Comparison of ENCODE assay signal across 13 mouse cellular contexts in the genomic region with DNA sequence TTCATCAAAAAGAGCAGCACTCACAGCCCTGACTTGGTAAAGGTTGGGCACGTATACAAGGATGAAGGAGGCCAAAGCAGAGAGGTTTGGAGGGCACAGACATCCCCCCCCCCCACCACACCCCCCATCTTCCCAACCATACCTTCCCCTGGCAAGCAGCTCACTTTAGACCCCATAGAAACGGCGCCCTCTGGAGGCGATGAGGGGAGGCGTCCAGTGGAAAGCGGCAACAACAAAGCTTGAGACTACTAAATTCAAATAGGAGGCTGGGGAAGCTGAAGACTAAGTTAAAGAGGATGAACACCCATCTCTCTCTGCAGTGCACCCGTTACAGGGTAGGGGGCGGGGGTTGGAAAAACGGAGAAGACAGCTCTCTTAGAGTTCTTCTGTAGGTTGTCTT. TPM values are rescaled to one million over a fixed set of nuclear protein-coding genes. Genes with fewer than 3 reads are reported as not detected.
DNase-seq lines count a peak whose midpoint lies in the region; ATAC-seq and TF ChIP-seq lines count a peak whose summit lies in the region.
"Had no signal": no experiment of that assay in that cellular context is flagged by ENCODE, and none has a peak within 500 bp of the region (broad histone marks: within the 10 kb centered on the region; RNA-seq: fewer than 3 reads in every experiment).

No protein-coding gene starts in this region.

- WGBS in heart, postnatal 0 days, result 33% methylated on average over 9 of the region's 9 CpGs
- WGBS in neural tube, embryonic 11.5 days, result 23% methylated on average over 9 of the region's 9 CpGs
- 36% methylated on average over 9 of the region's 9 CpGs for WGBS in neural tube, embryonic 15.5 days
- WGBS in small intestine, adult 2 months, result 42% methylated on average over 9 of the region's 9 CpGs

- no peaks in the 10 kb centered on the region for H3K36me3 ChIP-seq in heart, postnatal 0 days (replicated peaks; ENCODE audit: control insufficient read depth, insufficient read depth, low read length)
- no peaks in the 10 kb centered on the region for H3K36me3 ChIP-seq in neural tube, embryonic 11.5 days (ENCODE audit: control insufficient read depth, insufficient read depth, low read length)
- H3K36me3 ChIP-seq in neural tube, embryonic 15.5 days, result no peaks in the 10 kb centered on the region
- H3K36me3 ChIP-seq in small intestine, adult 2 months (ENCODE audit: control insufficient read depth, insufficient read depth, low read length), result no peaks in the 10 kb centered on the region
- H3K36me3 ChIP-seq: hindbrain, embryonic 12.5 days; liver, embryonic 13.5 days had no signal

- peak; percentile 35 for TF ChIP-seq CTCF in heart, postnatal 0 days (IDR thresholded peaks at IDR 0.05; ENCODE audit: low read depth)
- TF ChIP-seq CTCF in small intestine, adult 2 months (IDR thresholded peaks at IDR 0.05; ENCODE audit: extremely low read depth, insufficient read length, insufficient replicate concordance, low read depth, low read length), result 0 out of 2 replicates have a peak, but pooled peaks have one; percentile 5

- no peak for DNase-seq in heart, postnatal 0 days (ENCODE audit: low spot score)
- DNase-seq in heart, postnatal 25 days (ENCODE audit: low spot score), result no peak
- DNase-seq in neural tube, embryonic 11.5 days (ENCODE audit: low spot score), result peak; percentile 15
- peak; percentile 56 for DNase-seq in R1 (ENCODE audit: low read depth, low spot score)
- no peak for DNase-seq in MN1 (ENCODE audit: low spot score)
- no peak for DNase-seq in gastrocnemius, postnatal 4 days (ENCODE audit: low spot score in 2 of 2)
- DNase-seq: cerebellum, adult 11 months; gastrocnemius, postnatal 25 days; liver, embryonic 13.5 days had no signal

- no peak for TF ChIP-seq POLR2A in small intestine, adult 2 months (IDR thresholded peaks at IDR 0.05; ENCODE audit: low read depth, low read length)

- H3K9ac ChIP-seq in heart, postnatal 0 days (replicated peaks; ENCODE audit: low read depth, low read length), result no peak overlapping the region
- no peak overlapping the region for H3K9ac ChIP-seq in neural tube, embryonic 11.5 days (ENCODE audit: low read length)
- no peak overlapping the region for H3K9ac ChIP-seq in neural tube, embryonic 15.5 days (replicated peaks)
- H3K9ac ChIP-seq: hindbrain, embryonic 12.5 days; liver, embryonic 13.5 days had no signal

- no peak for TF ChIP-seq EP300 in heart, postnatal 0 days (IDR thresholded peaks at IDR 0.05; ENCODE audit: low read depth)

- H3K27me3 ChIP-seq in heart, postnatal 0 days (ENCODE audit: control insufficient read depth, insufficient read depth, low read length), result no peaks in the 10 kb centered on the region
- no peaks in the 10 kb centered on the region for H3K27me3 ChIP-seq in neural tube, embryonic 11.5 days (ENCODE audit: control insufficient read depth, insufficient read depth, low read length)
- no peaks in the 10 kb centered on the region for H3K27me3 ChIP-seq in neural tube, embryonic 15.5 days (replicated peaks)
- no peaks in the 10 kb centered on the region for H3K27me3 ChIP-seq in small intestine, adult 2 months (ENCODE audit: control insufficient read depth, insufficient read depth, low read length)
- H3K27me3 ChIP-seq: hindbrain, embryonic 12.5 days; liver, embryonic 13.5 days had no signal

- H3K27ac ChIP-seq in heart, postnatal 0 days (ENCODE audit: low read depth), result no peak overlapping the region
- H3K27ac ChIP-seq in neural tube, embryonic 11.5 days (ENCODE audit: low read depth, low read length), result no peak overlapping the region
- no peak overlapping the region for H3K27ac ChIP-seq in neural tube, embryonic 15.5 days (replicated peaks)
- no peak overlapping the region for H3K27ac ChIP-seq in small intestine, adult 2 months (ENCODE audit: insufficient read depth, low read depth, low read length)
- H3K27ac ChIP-seq: hindbrain, embryonic 12.5 days; liver, embryonic 13.5 days had no signal

- H3K4me3 ChIP-seq in heart, postnatal 0 days (ENCODE audit: low read depth, low read length), result no peak overlapping the region
- no peak overlapping the region for H3K4me3 ChIP-seq in neural tube, embryonic 11.5 days (ENCODE audit: low read depth, low read length)
- no peak overlapping the region for H3K4me3 ChIP-seq in neural tube, embryonic 15.5 days (replicated peaks)
- no peak overlapping the region for H3K4me3 ChIP-seq in small intestine, adult 2 months (ENCODE audit: low read depth, low read length)
- H3K4me3 ChIP-seq: hindbrain, embryonic 12.5 days; liver, embryonic 13.5 days had no signal

- no peaks in the 10 kb centered on the region for H3K9me3 ChIP-seq in heart, postnatal 0 days (replicated peaks; ENCODE audit: control insufficient read depth, low read length)
- no peaks in the 10 kb centered on the region for H3K9me3 ChIP-seq in neural tube, embryonic 11.5 days (ENCODE audit: control insufficient read depth, low read length)
- no peaks in the 10 kb centered on the region for H3K9me3 ChIP-seq in neural tube, embryonic 15.5 days (replicated peaks)
- H3K9me3 ChIP-seq: hindbrain, embryonic 12.5 days; liver, embryonic 13.5 days had no signal

- H3K4me2 ChIP-seq in heart, postnatal 0 days (ENCODE audit: low read depth, low read length), result no peak overlapping the region
- H3K4me2 ChIP-seq in neural tube, embryonic 11.5 days (ENCODE audit: low read depth), result no peak overlapping the region
- H3K4me2 ChIP-seq in neural tube, embryonic 15.5 days, result no peak overlapping the region
- H3K4me2 ChIP-seq: hindbrain, embryonic 12.5 days; liver, embryonic 13.5 days had no signal

- no peak for ATAC-seq in heart, postnatal 0 days (ENCODE audit: insufficient read depth, low read depth)
- ATAC-seq in neural tube, embryonic 11.5 days (ENCODE audit: insufficient read depth, low FRiP score, low TSS enrichment), result no peak
- ATAC-seq in neural tube, embryonic 15.5 days (ENCODE audit: low FRiP score), result no peak

- intact Hi-C loops in heart, postnatal 25 days (cut with DNase I), result no loop called here

- H3K4me1 ChIP-seq in heart, postnatal 0 days (ENCODE audit: control insufficient read depth, insufficient read depth), result no peaks in the 10 kb centered on the region
- no peaks in the 10 kb centered on the region for H3K4me1 ChIP-seq in neural tube, embryonic 11.5 days (ENCODE audit: control insufficient read depth, insufficient read depth, low read length)
- no peaks in the 10 kb centered on the region for H3K4me1 ChIP-seq in neural tube, embryonic 15.5 days
- H3K4me1 ChIP-seq in small intestine, adult 2 months (ENCODE audit: control insufficient read depth, insufficient read depth, insufficient read length, low read length), result no peaks in the 10 kb centered on the region
- H3K4me1 ChIP-seq: hindbrain, embryonic 12.5 days had no signal

RNA-seq across cellular contexts. Expression of a gene that starts 38.1 kb away (rescaled TPM):
- total RNA-seq in heart, postnatal 0 days (2014; rRNA removed; ENCODE audit: low replicate concordance), result 17.9 and 21.9 TPM in 2 replicates
- 56.0 and 56.9 TPM in 2 replicates for polyA plus RNA-seq in heart, postnatal 0 days (2015; fragmentation: Nextera tagmentation; extraction: Ambion mirVana)
- total RNA-seq in heart, postnatal 25 days (2021), result 10 to 100 TPM; 10.9 to 14.4 TPM
- polyA plus RNA-seq in neural tube, embryonic 11.5 days (2014; fragmentation: Nextera tagmentation; extraction: Ambion mirVana), result 0.40 and 0.69 TPM in 2 replicates
- 20.9 TPM in 1 of 2 replicates, not detected in the other for polyA plus RNA-seq in neural tube, embryonic 15.5 days (2015; fragmentation: Nextera tagmentation; extraction: Ambion mirVana)
- polyA plus RNA-seq in small intestine, adult 2 months (2012; rRNA removed), result 26.8 and 46.8 TPM in 2 replicates
- total RNA-seq in gastrocnemius, postnatal 4 days (2021), result under 1 TPM; 0.20 to 0.29 TPM
- total RNA-seq: gastrocnemius, postnatal 25 days; layer of hippocampus, adult 8-10 months had no signal

Comparison
In these comparisons a context has a peak if more than half of its experiments do, and no peak if none do; other contexts are left out.
1. DNase-seq: peak in neural tube, embryonic 11.5 days (single experiment) and R1 (single experiment); none in heart, postnatal 0 days (single experiment), heart, postnatal 25 days (single experiment), MN1 (single experiment) and gastrocnemius, postnatal 4 days (0 of 2).